Mouse (Mus musculus): ENCODE results near the gene Cdkn1c. TPM values are rescaled to one million over a fixed set of nuclear protein-coding genes. Genes with fewer than 3 reads are reported as not detected.

The Cdkn1c gene
- polyA plus RNA-seq, 1 experiment from 2014 or later, result 672 TPM

GRCm38 (mm10) chr7:143459332-143460211, 1.3 kb downstream of the Cdkn1c start:
- Histone ChIP-seq H3K4me3 (ENCODE audit: low read depth, low read length) (peak overlapping the region; percentile 46), H3K9ac (ENCODE audit: low read length) (peak overlapping the region; percentile 60), H3K27ac (ENCODE audit: low read depth) (peak overlapping the region; percentile 58), H3K36me3 (ENCODE audit: control insufficient read depth, insufficient read depth, low read length) (peaks cover 4% of the 10 kb centered on the region; the same call in 1 of the 2 replicates), H3K4me1 (replicated peaks; ENCODE audit: control insufficient read depth, insufficient read depth, low read length) (peaks cover 15% of the 10 kb centered on the region), H3K9me3 (ENCODE audit: control insufficient read depth, low read length) (peaks cover 20% of the 10 kb centered on the region), H3K27me3 (replicated peaks; ENCODE audit: control insufficient read depth, insufficient read depth, low read length) (no peaks in the 10 kb centered on the region), H3K4me2 (ENCODE audit: low read length) (peak overlapping the region; percentile 56)
- ATAC-seq (replicated peaks; ENCODE audit: low FRiP score, low TSS enrichment, low read depth) (no peak), DNase-seq (ENCODE audit: low spot score) (peak; percentile 74)
- WGBS, result 24% methylated on average over 100 of the region's 100 CpGs

GRCm38 (mm10) chr7:143458963-143459331, 1.9 kb downstream of the Cdkn1c start:
- Histone ChIP-seq H3K27me3 (replicated peaks; ENCODE audit: control insufficient read depth, insufficient read depth, low read length) (no peaks in the 10 kb centered on the region), H3K4me2 (ENCODE audit: low read length) (peak overlapping the region; percentile 56), H3K36me3 (ENCODE audit: control insufficient read depth, insufficient read depth, low read length) (peaks cover 4% of the 10 kb centered on the region; the same call in 1 of the 2 replicates), H3K9me3 (ENCODE audit: control insufficient read depth, low read length) (peaks cover 20% of the 10 kb centered on the region), H3K27ac (ENCODE audit: low read depth) (peak overlapping the region; percentile 58; the same call in 1 of the 2 replicates), H3K4me3 (ENCODE audit: low read depth, low read length) (peak overlapping the region; percentile 46), H3K9ac (ENCODE audit: low read length) (peak overlapping the region; percentile 60), H3K4me1 (replicated peaks; ENCODE audit: control insufficient read depth, insufficient read depth, low read length) (peaks cover 9% of the 10 kb centered on the region)
- 24% methylated on average over 38 of the region's 38 CpGs for WGBS
- ATAC-seq (replicated peaks; ENCODE audit: low FRiP score, low TSS enrichment, low read depth) (no peak), DNase-seq (ENCODE audit: low spot score) (no peak)

- Histone ChIP-seq H3K4me3 (ENCODE audit: low read depth, low read length) (no peak overlapping the region), H3K4me2 (ENCODE audit: low read length) (no peak overlapping the region), H3K4me1 (replicated peaks; ENCODE audit: control insufficient read depth, insufficient read depth, low read length) (peaks cover 11% of the 10 kb centered on the region; the same call in 1 of the 2 replicates), H3K9me3 (ENCODE audit: control insufficient read depth, low read length) (no peaks in the 10 kb centered on the region), H3K27me3 (replicated peaks; ENCODE audit: control insufficient read depth, insufficient read depth, low read length) (peaks cover 39% of the 10 kb centered on the region), H3K27ac (ENCODE audit: low read depth) (no peak overlapping the region), H3K9ac (ENCODE audit: low read length) (no peak overlapping the region), H3K36me3 (ENCODE audit: control insufficient read depth, insufficient read depth, low read length) (no peaks in the 10 kb centered on the region)
- DNase-seq (ENCODE audit: low spot score), result no peak
- no peak for ATAC-seq (replicated peaks; ENCODE audit: low FRiP score, low TSS enrichment, low read depth)
- WGBS, result 75% methylated on average over 2 of the region's 2 CpGs
These were observed 13.7 kb downstream of the Cdkn1c start for GRCm38 (mm10) chr7:143447130-143447529.

- H3K9me3 ChIP-seq (ENCODE audit: control insufficient read depth, low read length), result no peaks in the 10 kb centered on the region
- H3K4me1 ChIP-seq (replicated peaks; ENCODE audit: control insufficient read depth, insufficient read depth, low read length), result peaks cover 11% of the 10 kb centered on the region; the same call in 1 of the 2 replicates
- no peaks in the 10 kb centered on the region for H3K36me3 ChIP-seq (ENCODE audit: control insufficient read depth, insufficient read depth, low read length)
- H3K27ac ChIP-seq (ENCODE audit: low read depth), result no peak overlapping the region
- peak overlapping the region; percentile 37 for H3K9ac ChIP-seq (ENCODE audit: low read length)
- peaks cover 39% of the 10 kb centered on the region for H3K27me3 ChIP-seq (replicated peaks; ENCODE audit: control insufficient read depth, insufficient read depth, low read length)
- ATAC-seq (replicated peaks; ENCODE audit: low FRiP score, low TSS enrichment, low read depth), result peak; percentile 51; the same call in 1 of the 2 replicates
- peak; percentile 62 for DNase-seq (ENCODE audit: low spot score)
- 9% methylated on average over 46 of the region's 53 CpGs for WGBS
- H3K4me2 ChIP-seq (ENCODE audit: low read length), result peak overlapping the region; percentile 61
- H3K4me3 ChIP-seq (ENCODE audit: low read depth, low read length), result peak overlapping the region; percentile 30
These were observed 15.0 kb downstream of the Cdkn1c start for GRCm38 (mm10) chr7:143445651-143446460.

GRCm38 (mm10) chr7:143444955-143445648, 15.7 kb downstream of the Cdkn1c start:
- ATAC-seq (replicated peaks; ENCODE audit: low FRiP score, low TSS enrichment, low read depth) (0 out of 2 replicates have a peak, but pooled peaks have one; percentile 51), DNase-seq (ENCODE audit: low spot score) (peak; percentile 65)
- Histone ChIP-seq H3K9me3 (ENCODE audit: control insufficient read depth, low read length) (no peaks in the 10 kb centered on the region), H3K27ac (ENCODE audit: low read depth) (no peak overlapping the region), H3K4me1 (replicated peaks; ENCODE audit: control insufficient read depth, insufficient read depth, low read length) (peaks cover 11% of the 10 kb centered on the region; the same call in 1 of the 2 replicates), H3K9ac (ENCODE audit: low read length) (peak overlapping the region; percentile 37), H3K4me3 (ENCODE audit: low read depth, low read length) (peak overlapping the region; percentile 30), H3K27me3 (replicated peaks; ENCODE audit: control insufficient read depth, insufficient read depth, low read length) (peaks cover 39% of the 10 kb centered on the region), H3K36me3 (ENCODE audit: control insufficient read depth, insufficient read depth, low read length) (no peaks in the 10 kb centered on the region), H3K4me2 (ENCODE audit: low read length) (peak overlapping the region; percentile 61)
- 6% methylated on average over 55 of the region's 55 CpGs for WGBS

GRCm38 (mm10) chr7:143444580-143444954, 16.3 kb downstream of the Cdkn1c start:
- no peak overlapping the region for H3K9ac ChIP-seq (ENCODE audit: low read length)
- no peak overlapping the region for H3K4me2 ChIP-seq (ENCODE audit: low read length)
- peaks cover 11% of the 10 kb centered on the region; the same call in 1 of the 2 replicates for H3K4me1 ChIP-seq (replicated peaks; ENCODE audit: control insufficient read depth, insufficient read depth, low read length)
- peaks cover 39% of the 10 kb centered on the region for H3K27me3 ChIP-seq (replicated peaks; ENCODE audit: control insufficient read depth, insufficient read depth, low read length)
- no peak overlapping the region for H3K27ac ChIP-seq (ENCODE audit: low read depth)
- DNase-seq (ENCODE audit: low spot score) (no peak), ATAC-seq (replicated peaks; ENCODE audit: low FRiP score, low TSS enrichment, low read depth) (no peak)
- H3K36me3 ChIP-seq (ENCODE audit: control insufficient read depth, insufficient read depth, low read length), result no peaks in the 10 kb centered on the region
- H3K9me3 ChIP-seq (ENCODE audit: control insufficient read depth, low read length), result no peaks in the 10 kb centered on the region
- 45% methylated on average over 8 of the region's 8 CpGs for WGBS
- H3K4me3 ChIP-seq (ENCODE audit: low read depth, low read length), result no peak overlapping the region

GRCm38 (mm10) chr7:143438965-143439364, 21.9 kb downstream of the Cdkn1c start:
- H3K36me3 ChIP-seq (ENCODE audit: control insufficient read depth, insufficient read depth, low read length), result no peaks in the 10 kb centered on the region
- no peak overlapping the region for H3K4me3 ChIP-seq (ENCODE audit: low read depth, low read length)
- peaks cover 7% of the 10 kb centered on the region for H3K27me3 ChIP-seq (replicated peaks; ENCODE audit: control insufficient read depth, insufficient read depth, low read length)
- DNase-seq (ENCODE audit: low spot score) (no peak), ATAC-seq (replicated peaks; ENCODE audit: low FRiP score, low TSS enrichment, low read depth) (no peak)
- no peaks in the 10 kb centered on the region for H3K9me3 ChIP-seq (ENCODE audit: control insufficient read depth, low read length)
- H3K27ac ChIP-seq (ENCODE audit: low read depth), result no peak overlapping the region
- no peak overlapping the region for H3K9ac ChIP-seq (ENCODE audit: low read length)
- peak overlapping the region; percentile 96 for H3K4me2 ChIP-seq (ENCODE audit: low read length)
- 77% methylated on average over 1 of the region's 1 CpGs for WGBS
- peaks cover 14% of the 10 kb centered on the region; the same call in 1 of the 2 replicates for H3K4me1 ChIP-seq (replicated peaks; ENCODE audit: control insufficient read depth, insufficient read depth, low read length)
